Mouse (Mus musculus): ENCODE data around the gene Atxn3. TPM values are rescaled to one million over a fixed set of nuclear protein-coding genes. Genes with fewer than 3 reads are reported as not detected.

Atxn3 gene
- total RNA-seq, 1 experiment: 23.0 TPM

DNA sequence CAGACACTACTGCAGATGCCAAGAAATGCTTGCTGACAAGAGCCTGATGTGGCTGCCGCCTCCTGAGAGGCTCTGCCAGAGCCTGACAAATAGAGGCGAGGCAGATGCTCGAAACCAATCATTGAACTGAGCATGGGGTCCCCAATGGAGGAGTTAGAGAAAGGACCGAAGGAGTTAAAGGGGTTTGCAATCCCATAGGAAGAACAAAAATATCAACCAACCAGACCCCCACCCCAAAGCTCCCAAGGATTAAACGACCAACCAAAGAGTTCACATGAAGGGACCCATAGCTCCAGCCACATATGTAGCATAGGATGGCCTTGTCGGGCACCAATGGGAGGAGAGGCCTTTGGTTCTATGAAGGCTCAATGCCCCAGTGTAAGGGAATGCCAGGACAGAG lies 47.7 kb downstream of the Atxn3 start:
- Histone ChIP-seq H3K4me3 (ENCODE audit: insufficient read depth in 1 of 2, low read depth in 1 of 2, low read length in 2 of 2, poor library complexity in 1 of 2, severe bottlenecking in 1 of 2) (no peak overlapping the region), H3K36me3 (ENCODE audit: control insufficient read depth, insufficient read depth, low read length, poor library complexity, severe bottlenecking) (no peaks in the 10 kb centered on the region), H3K9ac (ENCODE audit: insufficient read depth, low read depth, low read length, poor library complexity, severe bottlenecking) (no peak overlapping the region), H3K9me3 (ENCODE audit: control insufficient read depth, insufficient read depth, low read depth, low read length) (no peaks in the 10 kb centered on the region), H3K4me1 (ENCODE audit: control insufficient read depth in 2 of 2, insufficient read depth in 2 of 2, low read length in 2 of 2, poor library complexity in 1 of 2) (0 out of 4 replicates have a peak, but pooled peaks cover 0 to 2% of the 10 kb centered on the region in 2 experiments), H3K27ac (ENCODE audit: insufficient read depth, low read depth, low read length, poor library complexity, severe bottlenecking) (no peak overlapping the region)
- TF ChIP-seq CHD2 (IDR thresholded peaks at IDR 0.05; ENCODE audit: low read depth, low read length) (no peak), HCFC1 (IDR thresholded peaks at IDR 0.05; ENCODE audit: borderline replicate concordance, insufficient read depth, low read length) (no peak), ZNF384 (IDR thresholded peaks at IDR 0.05; ENCODE audit: low read depth, low read length) (no peak), ZC3H11A (IDR thresholded peaks at IDR 0.05; ENCODE audit: borderline replicate concordance, low read depth, low read length) (no peak), MAFK (IDR thresholded peaks at IDR 0.05; ENCODE audit: insufficient read depth, low read depth, low read length) (no peak)
- no peak for DNase-seq (ENCODE audit: low read depth, low spot score)
- in situ Hi-C loops (cut with MboI; ENCODE audit: low sequenced_read_pairs in 2 of 2, unreplicated experiment in 2 of 2): no loop called here

DNA sequence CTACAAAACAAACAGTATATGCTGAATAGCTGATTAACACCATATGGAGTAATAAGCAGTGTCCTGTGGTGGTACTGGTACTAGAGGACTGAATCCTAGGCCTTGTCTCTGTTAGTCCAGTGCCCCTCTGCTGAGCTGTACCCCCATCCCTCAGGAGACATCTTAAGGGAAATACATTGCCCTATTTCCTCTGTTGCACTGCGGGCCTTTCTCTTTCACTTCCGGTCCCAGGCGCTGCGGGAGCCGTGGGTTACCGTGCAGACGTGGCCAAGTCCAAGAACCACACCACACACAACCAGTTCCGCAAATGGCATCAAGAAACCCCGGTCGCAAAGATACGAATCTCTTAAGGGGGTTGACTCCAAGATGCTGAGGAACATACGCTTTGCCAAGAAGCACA lies 52.2 kb downstream of the Atxn3 start:
- in situ Hi-C loops (cut with MboI; ENCODE audit: low sequenced_read_pairs in 2 of 2, unreplicated experiment in 2 of 2): no loop called here
- no peak overlapping the region for H3K27ac ChIP-seq (ENCODE audit: insufficient read depth, low read depth, low read length, poor library complexity, severe bottlenecking)
- H3K9me3 ChIP-seq (ENCODE audit: control insufficient read depth, insufficient read depth, low read depth, low read length): no peaks in the 10 kb centered on the region
- H3K9ac ChIP-seq (ENCODE audit: insufficient read depth, low read depth, low read length, poor library complexity, severe bottlenecking): no peak overlapping the region
- no peak for DNase-seq (ENCODE audit: low read depth, low spot score)
- H3K4me1 ChIP-seq (ENCODE audit: control insufficient read depth in 2 of 2, insufficient read depth in 2 of 2, low read length in 2 of 2, poor library complexity in 1 of 2): no peaks in the 10 kb centered on the region
- H3K4me3 ChIP-seq (ENCODE audit: insufficient read depth in 1 of 2, low read depth in 1 of 2, low read length in 2 of 2, poor library complexity in 1 of 2, severe bottlenecking in 1 of 2): no peak overlapping the region
- no peaks in the 10 kb centered on the region for H3K36me3 ChIP-seq (ENCODE audit: control insufficient read depth, insufficient read depth, low read length, poor library complexity, severe bottlenecking)
- TF ChIP-seq ZNF384 (IDR thresholded peaks at IDR 0.05; ENCODE audit: low read depth, low read length) (no peak), MAFK (IDR thresholded peaks at IDR 0.05; ENCODE audit: insufficient read depth, low read depth, low read length) (no peak), ZC3H11A (IDR thresholded peaks at IDR 0.05; ENCODE audit: borderline replicate concordance, low read depth, low read length) (no peak), CHD2 (IDR thresholded peaks at IDR 0.05; ENCODE audit: low read depth, low read length) (no peak), HCFC1 (IDR thresholded peaks at IDR 0.05; ENCODE audit: borderline replicate concordance, insufficient read depth, low read length) (no peak)

DNA sequence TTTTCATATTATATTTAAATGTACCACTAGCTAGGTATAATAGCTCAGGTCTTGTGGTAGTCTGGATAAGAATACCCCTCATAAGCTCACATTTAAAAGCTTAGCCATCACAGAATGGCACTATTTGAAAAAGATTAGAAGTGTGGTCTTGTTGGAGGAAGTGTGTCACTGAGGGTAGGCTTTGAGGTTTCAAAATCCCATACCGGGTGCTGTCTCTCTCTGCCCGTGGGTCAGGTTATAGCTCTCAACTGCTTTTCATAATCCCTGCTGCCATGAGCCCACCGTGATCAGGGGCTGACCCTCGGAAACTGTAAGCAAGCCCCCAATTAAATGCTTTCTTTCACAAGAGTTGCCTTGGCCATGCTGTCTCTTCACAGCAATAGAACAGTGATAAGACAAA lies 53.1 kb downstream of the Atxn3 start:
- in situ Hi-C loops (cut with MboI; ENCODE audit: low sequenced_read_pairs in 2 of 2, unreplicated experiment in 2 of 2): no loop called here
- no peak overlapping the region for H3K4me3 ChIP-seq (ENCODE audit: insufficient read depth in 1 of 2, low read depth in 1 of 2, low read length in 2 of 2, poor library complexity in 1 of 2, severe bottlenecking in 1 of 2)
- no peak for DNase-seq (ENCODE audit: low read depth, low spot score)
- no peaks in the 10 kb centered on the region for H3K4me1 ChIP-seq (ENCODE audit: control insufficient read depth in 2 of 2, insufficient read depth in 2 of 2, low read length in 2 of 2, poor library complexity in 1 of 2)
- H3K9me3 ChIP-seq (ENCODE audit: control insufficient read depth, insufficient read depth, low read depth, low read length): no peaks in the 10 kb centered on the region
- no peaks in the 10 kb centered on the region for H3K36me3 ChIP-seq (ENCODE audit: control insufficient read depth, insufficient read depth, low read length, poor library complexity, severe bottlenecking)
- TF ChIP-seq CHD2 (IDR thresholded peaks at IDR 0.05; ENCODE audit: low read depth, low read length) (no peak), ZC3H11A (IDR thresholded peaks at IDR 0.05; ENCODE audit: borderline replicate concordance, low read depth, low read length) (no peak), MAFK (IDR thresholded peaks at IDR 0.05; ENCODE audit: insufficient read depth, low read depth, low read length) (no peak), ZNF384 (IDR thresholded peaks at IDR 0.05; ENCODE audit: low read depth, low read length) (no peak), HCFC1 (IDR thresholded peaks at IDR 0.05; ENCODE audit: borderline replicate concordance, insufficient read depth, low read length) (no peak)
- no peak overlapping the region for H3K9ac ChIP-seq (ENCODE audit: insufficient read depth, low read depth, low read length, poor library complexity, severe bottlenecking)
- H3K27ac ChIP-seq (ENCODE audit: insufficient read depth, low read depth, low read length, poor library complexity, severe bottlenecking): no peak overlapping the region

DNA sequence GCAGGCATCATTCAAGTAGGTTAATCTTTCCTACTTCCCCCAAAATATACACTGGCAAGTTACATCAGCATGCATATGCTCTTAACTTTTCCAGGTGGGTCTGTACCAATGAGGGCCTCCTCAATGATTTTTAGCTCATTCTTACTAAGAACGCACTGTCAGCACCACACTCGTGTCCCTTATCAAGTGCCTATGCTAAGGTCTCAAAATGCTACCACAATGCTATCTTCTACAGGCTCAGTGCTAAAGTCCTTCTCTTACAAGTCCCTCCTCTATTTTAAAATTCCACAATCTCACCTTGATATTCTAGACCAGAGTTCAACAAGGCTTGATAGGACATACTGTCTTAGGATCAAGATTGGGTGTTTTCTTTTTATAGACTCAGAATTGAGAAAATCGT lies 53.9 kb downstream of the Atxn3 start:
- Histone ChIP-seq H3K36me3 (ENCODE audit: control insufficient read depth, insufficient read depth, low read length, poor library complexity, severe bottlenecking) (no peaks in the 10 kb centered on the region), H3K9ac (ENCODE audit: insufficient read depth, low read depth, low read length, poor library complexity, severe bottlenecking) (no peak overlapping the region), H3K27ac (ENCODE audit: insufficient read depth, low read depth, low read length, poor library complexity, severe bottlenecking) (no peak overlapping the region), H3K4me1 (ENCODE audit: control insufficient read depth in 2 of 2, insufficient read depth in 2 of 2, low read length in 2 of 2, poor library complexity in 1 of 2) (no peaks in the 10 kb centered on the region), H3K9me3 (ENCODE audit: control insufficient read depth, insufficient read depth, low read depth, low read length) (no peaks in the 10 kb centered on the region), H3K4me3 (ENCODE audit: insufficient read depth in 1 of 2, low read depth in 1 of 2, low read length in 2 of 2, poor library complexity in 1 of 2, severe bottlenecking in 1 of 2) (no peak overlapping the region)
- in situ Hi-C loops (cut with MboI; ENCODE audit: low sequenced_read_pairs in 2 of 2, unreplicated experiment in 2 of 2): no loop called here
- DNase-seq (ENCODE audit: low read depth, low spot score): no peak
- TF ChIP-seq ZNF384 (IDR thresholded peaks at IDR 0.05; ENCODE audit: low read depth, low read length) (no peak), MAFK (IDR thresholded peaks at IDR 0.05; ENCODE audit: insufficient read depth, low read depth, low read length) (no peak), ZC3H11A (IDR thresholded peaks at IDR 0.05; ENCODE audit: borderline replicate concordance, low read depth, low read length) (no peak), CHD2 (IDR thresholded peaks at IDR 0.05; ENCODE audit: low read depth, low read length) (no peak), HCFC1 (IDR thresholded peaks at IDR 0.05; ENCODE audit: borderline replicate concordance, insufficient read depth, low read length) (no peak)
